Mouse (Mus musculus) heart, embryonic 13.5 days (tissue): Measurements from ENCODE around the gene Rnf2. TPM values are rescaled to one million over a fixed set of nuclear protein-coding genes. Genes with fewer than 3 reads are reported as not detected.

ENCODE experiments used
- ATAC-seq: fragments of 200-750 bp; cut with Nextera tagmentation; 2 replicates; pipeline ENCODE4 v1.8.0; 2017; ENCODE audit warnings: moderate TSS enrichment; ENCODE audit not compliant: insufficient number of reproducible peaks, low FRiP score, low TSS enrichment; ENCODE audit errors: extremely low read depth
- H3K27ac ChIP-seq: fragments of 300-500 bp; sonication (generic); replicated peaks from 2 replicates; pipeline ENCODE4 v1.5.1; 2015; ENCODE audit warnings: moderate library complexity, mild to moderate bottlenecking, inconsistent platforms
- H3K27me3 ChIP-seq: fragments of 300-500 bp; sonication (generic); replicated peaks from 2 replicates; pipeline ENCODE4 v1.6.1; 2015; ENCODE audit warnings: mild to moderate bottlenecking, inconsistent platforms
- H3K36me3 ChIP-seq: fragments of 300-500 bp; sonication (generic); 2 replicates; pipeline ENCODE4 v1.6.1; 2015; ENCODE audit warnings: mild to moderate bottlenecking, inconsistent platforms
- H3K4me1 ChIP-seq: fragments of 300-500 bp; sonication (generic); 2 replicates; pipeline ENCODE4 v1.6.1; 2015; ENCODE audit warnings: inconsistent platforms
- H3K4me2 ChIP-seq: fragments of 300-500 bp; sonication (generic); 2 replicates; pipeline ENCODE4 v1.6.1; 2015; ENCODE audit warnings: inconsistent platforms, mild to moderate bottlenecking, moderate library complexity
- H3K4me3 ChIP-seq: fragments of 300-500 bp; sonication (generic); 2 replicates; pipeline ENCODE4 v1.5.1; 2015; ENCODE audit warnings: moderate library complexity, mild to moderate bottlenecking, inconsistent platforms
- H3K9ac ChIP-seq: fragments of 300-500 bp; sonication (generic); 2 replicates; pipeline ENCODE4 v1.6.1; 2015; ENCODE audit warnings: inconsistent platforms, mild to moderate bottlenecking, moderate library complexity
- H3K9me3 ChIP-seq: fragments of 300-500 bp; sonication (generic); 2 replicates; pipeline ENCODE4 v1.6.1; 2016; ENCODE audit warnings: inconsistent platforms
- WGBS: fragments of 180-500 bp; shearing (Covaris S2); methylation state at CpG from one replicate; pipeline ENCODE4 v1.1.7; 2015; ENCODE audit warnings: mixed read lengths; 5-methylcytosine and 5-hydroxymethylcytosine counted together
- polyA plus RNA-seq: library from polyadenylated mRNA; unstranded; fragments of >200 nt; fragmentation: Nextera tagmentation; extraction: Ambion mirVana; gene quantifications from 2 replicates; pipeline ENCODE4 v1.2.1, GENCODE M21; 2015

Gene Rnf2
- polyA plus RNA-seq = 60.8 and 65.7 TPM in 2 replicates

DNA sequence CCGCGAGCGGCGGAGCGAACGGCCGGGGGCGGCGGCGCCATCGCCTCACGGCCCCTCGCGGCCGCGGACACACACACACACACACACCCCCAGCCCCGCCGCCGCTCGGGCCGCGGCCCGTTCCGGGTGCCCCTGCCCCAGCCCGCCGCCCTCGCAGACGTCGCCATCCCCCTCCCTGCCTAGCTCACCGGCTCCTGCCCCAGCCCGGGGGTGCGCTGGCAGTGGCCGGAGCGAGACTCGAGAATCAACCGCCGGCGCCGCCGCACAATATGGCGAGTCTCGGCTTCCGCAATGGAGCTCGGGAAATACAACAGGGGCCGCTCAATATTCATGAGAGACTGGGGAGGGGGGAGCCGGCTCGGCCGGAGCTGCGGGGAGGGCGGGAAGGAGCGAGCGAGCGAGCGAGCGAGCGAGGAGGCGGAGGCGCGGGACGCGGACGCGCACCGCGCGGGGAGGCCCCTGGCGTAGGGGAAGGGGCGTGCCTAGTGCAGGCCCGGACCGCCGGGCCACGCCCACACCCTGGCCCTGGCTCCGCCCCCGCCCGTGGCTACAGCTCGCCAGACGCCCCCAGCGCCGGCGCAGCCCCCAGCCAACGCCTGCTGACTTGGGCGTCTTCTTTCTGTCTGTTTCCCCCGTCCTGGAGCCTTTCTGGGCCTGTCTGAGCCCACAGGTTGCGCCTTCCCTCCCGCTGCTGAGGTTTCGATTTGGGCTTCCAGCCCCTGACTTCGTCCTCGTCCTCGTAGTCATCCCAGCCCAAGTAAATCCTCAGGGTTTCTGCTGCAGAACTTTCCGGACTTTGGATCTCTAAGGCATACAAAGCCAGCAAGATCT, at the start of gene Rnf2:
Gene Rnf2, minus strand, starts transcription at position 425 of the 831 bp plus-strand sequence.
- no peaks in the 10 kb centered on the region for H3K36me3 ChIP-seq
- peak within 1 kb of the TSS; percentile 76 for H3K4me2 ChIP-seq
- peaks cover 34% of the 10 kb centered on the region for H3K4me1 ChIP-seq
- no peaks in the 10 kb centered on the region for H3K27me3 ChIP-seq
- H3K9me3 ChIP-seq = no peaks in the 10 kb centered on the region
- ATAC-seq = peak; percentile 97
- peak within 1 kb of the TSS; percentile 99 for H3K9ac ChIP-seq
- under 1% methylated on average over 58 of the region's 90 CpGs for WGBS
- peak within 1 kb of the TSS; percentile 96 for H3K4me3 ChIP-seq
- peak within 1 kb of the TSS; percentile 99 for H3K27ac ChIP-seq

DNA sequence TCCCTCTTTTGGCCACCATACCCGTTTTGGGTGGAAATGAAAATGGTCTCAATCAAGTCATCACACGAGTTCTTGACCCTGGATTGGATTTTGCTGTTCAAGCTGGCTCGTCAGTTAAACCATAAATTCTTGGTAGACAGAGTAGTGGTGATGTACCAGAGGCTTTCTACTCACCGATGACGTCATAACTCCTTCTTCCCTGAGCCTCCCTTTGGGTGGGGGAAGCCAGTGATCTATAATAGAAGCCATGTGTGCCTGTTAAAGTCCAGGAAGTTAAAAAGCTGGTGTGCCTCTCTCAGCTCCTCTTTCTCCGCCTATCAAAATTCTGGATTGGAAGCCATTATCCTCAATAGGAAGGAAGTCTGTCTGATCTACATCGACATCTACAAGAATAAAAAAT, 49.0 kb upstream of the Rnf2 start:
- H3K36me3 ChIP-seq = no peaks in the 10 kb centered on the region
- no peak for ATAC-seq
- no peak overlapping the region for H3K4me2 ChIP-seq
- no peaks in the 10 kb centered on the region for H3K9me3 ChIP-seq
- WGBS = 68% methylated on average over 7 of the region's 7 CpGs
- H3K27ac ChIP-seq = no peak overlapping the region
- peaks cover 3% of the 10 kb centered on the region; the same call in 1 of the 2 replicates for H3K4me1 ChIP-seq
- H3K27me3 ChIP-seq = no peaks in the 10 kb centered on the region
- no peak overlapping the region for H3K4me3 ChIP-seq
- H3K9ac ChIP-seq = no peak overlapping the region

DNA sequence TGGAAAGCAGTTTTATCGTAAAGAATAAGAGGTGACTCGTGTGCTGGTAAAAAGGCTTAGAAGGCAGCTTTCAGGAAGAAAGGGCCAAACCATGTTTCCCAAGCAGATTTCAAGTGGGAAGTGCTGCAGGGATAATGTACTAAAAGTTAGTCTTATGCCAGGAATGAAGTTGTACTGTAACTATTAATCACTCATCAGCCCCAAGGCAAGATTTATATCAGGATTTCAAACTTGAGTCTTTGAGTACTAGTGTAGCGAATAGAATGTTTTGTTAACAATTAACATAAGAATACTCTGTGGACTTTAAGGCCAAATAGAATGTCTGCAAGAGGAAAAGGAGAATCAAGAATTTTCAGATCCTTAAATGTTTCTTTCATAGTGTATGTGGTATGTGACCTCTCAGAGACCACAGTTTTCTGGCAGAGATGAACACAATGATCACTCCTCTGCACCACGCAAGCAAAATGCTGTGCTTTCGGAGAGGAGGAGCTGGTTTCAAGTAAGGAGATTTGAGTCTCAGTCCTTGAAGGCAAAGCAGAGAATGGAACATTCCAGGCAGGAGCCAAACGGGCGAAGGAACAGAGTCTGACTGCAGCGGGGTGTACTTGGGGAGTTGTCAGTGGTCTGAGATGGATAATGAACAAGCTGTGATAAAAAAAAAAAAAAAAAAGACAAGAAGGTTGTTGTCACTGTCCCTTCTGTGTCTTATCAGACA, 48.3 kb upstream of the Rnf2 start:
- no peak for ATAC-seq
- Histone ChIP-seq H3K4me1 (peaks cover 3% of the 10 kb centered on the region; the same call in 1 of the 2 replicates), H3K4me3 (no peak overlapping the region), H3K9ac (no peak overlapping the region), H3K4me2 (no peak overlapping the region), H3K27me3 (no peaks in the 10 kb centered on the region), H3K36me3 (no peaks in the 10 kb centered on the region), H3K9me3 (no peaks in the 10 kb centered on the region), H3K27ac (no peak overlapping the region)
- WGBS = 60% methylated on average over 8 of the region's 8 CpGs

DNA sequence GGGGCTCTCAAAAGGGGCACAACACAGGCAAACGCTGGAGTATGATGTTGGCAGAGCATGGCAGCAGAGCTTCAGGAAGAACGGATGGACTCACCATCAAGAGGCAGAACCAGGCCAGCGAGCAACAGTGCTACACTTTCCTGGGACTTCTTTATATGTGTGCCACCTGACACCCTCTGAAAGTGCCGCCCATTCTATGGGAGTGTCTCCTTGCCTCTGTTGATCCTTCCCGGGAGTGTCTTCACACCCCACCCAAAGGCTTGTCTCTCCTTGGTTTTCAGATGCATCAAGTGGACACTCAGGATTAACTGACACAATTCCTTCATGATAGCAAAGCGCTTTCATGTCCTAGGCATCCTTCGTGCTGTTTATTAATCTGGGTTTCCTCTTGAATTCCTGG, 44.8 kb upstream of the Rnf2 start:
- no peaks in the 10 kb centered on the region for H3K27me3 ChIP-seq
- 75% methylated on average over 7 of the region's 7 CpGs for WGBS

DNA sequence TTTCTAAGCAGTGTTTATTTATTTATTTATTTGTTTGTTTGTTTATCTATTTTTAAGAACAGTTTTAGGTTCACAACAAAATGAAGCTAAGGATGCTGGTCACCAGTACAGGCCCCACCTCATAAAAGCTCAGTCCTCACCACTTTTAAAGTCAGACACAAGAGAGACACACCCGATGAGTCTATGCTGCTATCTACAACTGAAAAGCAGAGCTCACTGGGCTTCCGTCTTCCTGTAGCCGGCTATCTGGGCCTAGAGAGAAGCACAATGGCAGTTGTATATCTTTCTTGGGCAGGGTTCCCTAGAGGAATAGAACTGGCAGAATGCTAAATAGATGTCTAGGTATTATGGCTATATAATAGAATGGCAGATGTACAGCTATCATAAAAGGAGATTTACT, 43.8 kb upstream of the Rnf2 start:
- WGBS = 82% methylated on average over 3 of the region's 3 CpGs
- H3K4me3 ChIP-seq = no peak overlapping the region
- no peak for ATAC-seq
- H3K9me3 ChIP-seq = no peaks in the 10 kb centered on the region
- H3K9ac ChIP-seq = no peak overlapping the region
- H3K27ac ChIP-seq = no peak overlapping the region
- H3K36me3 ChIP-seq = no peaks in the 10 kb centered on the region
- H3K27me3 ChIP-seq = no peaks in the 10 kb centered on the region
- no peaks in the 10 kb centered on the region for H3K4me1 ChIP-seq
- H3K4me2 ChIP-seq = no peak overlapping the region

More for the DNA sequence above, 44.8 kb upstream of the Rnf2 start:
- H3K9me3 ChIP-seq = no peaks in the 10 kb centered on the region
- H3K27ac ChIP-seq = no peak overlapping the region
- no peak overlapping the region for H3K4me2 ChIP-seq
- H3K36me3 ChIP-seq = no peaks in the 10 kb centered on the region
- ATAC-seq = no peak
- H3K9ac ChIP-seq = no peak overlapping the region
- H3K4me1 ChIP-seq = no peaks in the 10 kb centered on the region
- no peak overlapping the region for H3K4me3 ChIP-seq

DNA sequence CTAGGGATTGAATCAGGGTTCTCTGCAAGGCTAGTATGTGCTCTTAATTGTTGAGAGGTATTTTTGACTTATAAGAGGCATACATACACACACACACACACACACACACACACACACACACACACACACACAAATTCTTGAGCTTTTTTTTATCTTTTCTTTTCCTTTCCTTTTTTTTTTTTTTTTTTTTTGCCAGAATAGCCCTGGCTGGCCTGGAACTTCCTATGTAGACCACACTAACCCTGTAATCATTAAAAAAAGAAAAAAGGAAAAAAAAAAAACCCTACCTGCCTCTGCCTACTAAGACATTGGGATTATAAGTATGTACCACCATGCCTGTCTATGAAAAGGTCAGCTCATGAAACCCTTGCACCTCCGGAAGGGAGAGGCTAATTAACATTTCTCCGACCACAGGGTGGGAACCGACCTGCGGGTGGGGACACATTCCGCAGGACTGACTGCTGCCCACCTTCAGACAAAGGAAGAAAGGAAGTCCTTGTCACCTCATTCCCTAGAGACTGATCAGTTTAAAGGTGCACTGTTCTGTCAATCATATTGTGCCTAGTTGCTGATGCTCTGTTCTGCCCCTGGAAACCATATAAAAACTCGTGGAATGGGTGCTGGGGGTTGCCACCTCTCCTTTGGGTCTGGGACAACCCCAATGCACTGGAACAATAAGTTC, 43.2 kb upstream of the Rnf2 start:
- no peak overlapping the region for H3K4me2 ChIP-seq
- H3K27me3 ChIP-seq = no peaks in the 10 kb centered on the region
- H3K9me3 ChIP-seq = no peaks in the 10 kb centered on the region
- H3K27ac ChIP-seq = no peak overlapping the region
- 68% methylated on average over 6 of the region's 6 CpGs for WGBS
- H3K4me3 ChIP-seq = no peak overlapping the region
- no peak for ATAC-seq
- no peaks in the 10 kb centered on the region for H3K4me1 ChIP-seq
- no peak overlapping the region for H3K9ac ChIP-seq
- no peaks in the 10 kb centered on the region for H3K36me3 ChIP-seq

DNA sequence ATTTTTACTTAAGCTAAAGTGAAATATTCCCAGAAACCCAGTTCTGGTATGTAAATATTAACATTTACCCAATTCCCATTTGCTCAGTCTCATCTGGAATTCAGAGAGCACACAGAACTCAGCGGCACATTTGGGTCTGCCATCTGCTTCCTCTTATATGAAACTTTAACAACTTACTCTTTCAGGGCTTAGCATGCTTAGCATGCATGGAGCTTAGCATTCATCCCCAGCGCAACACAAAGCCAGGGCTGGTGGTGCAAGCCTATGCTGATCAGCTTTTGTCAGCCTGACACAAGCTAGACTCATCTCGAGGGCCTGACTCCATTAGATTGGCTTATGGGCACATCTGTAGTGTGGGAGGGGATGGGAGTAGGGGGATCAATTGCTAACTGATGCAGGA, 25.9 kb upstream of the Rnf2 start:
- Histone ChIP-seq H3K27me3 (no peaks in the 10 kb centered on the region), H3K36me3 (no peaks in the 10 kb centered on the region), H3K4me2 (no peak overlapping the region), H3K4me1 (no peaks in the 10 kb centered on the region), H3K4me3 (no peak overlapping the region), H3K9me3 (peaks cover 2% of the 10 kb centered on the region; the same call in 1 of the 2 replicates), H3K27ac (no peak overlapping the region), H3K9ac (no peak overlapping the region)
- no peak for ATAC-seq
- WGBS = 67% methylated on average over 3 of the region's 3 CpGs

DNA sequence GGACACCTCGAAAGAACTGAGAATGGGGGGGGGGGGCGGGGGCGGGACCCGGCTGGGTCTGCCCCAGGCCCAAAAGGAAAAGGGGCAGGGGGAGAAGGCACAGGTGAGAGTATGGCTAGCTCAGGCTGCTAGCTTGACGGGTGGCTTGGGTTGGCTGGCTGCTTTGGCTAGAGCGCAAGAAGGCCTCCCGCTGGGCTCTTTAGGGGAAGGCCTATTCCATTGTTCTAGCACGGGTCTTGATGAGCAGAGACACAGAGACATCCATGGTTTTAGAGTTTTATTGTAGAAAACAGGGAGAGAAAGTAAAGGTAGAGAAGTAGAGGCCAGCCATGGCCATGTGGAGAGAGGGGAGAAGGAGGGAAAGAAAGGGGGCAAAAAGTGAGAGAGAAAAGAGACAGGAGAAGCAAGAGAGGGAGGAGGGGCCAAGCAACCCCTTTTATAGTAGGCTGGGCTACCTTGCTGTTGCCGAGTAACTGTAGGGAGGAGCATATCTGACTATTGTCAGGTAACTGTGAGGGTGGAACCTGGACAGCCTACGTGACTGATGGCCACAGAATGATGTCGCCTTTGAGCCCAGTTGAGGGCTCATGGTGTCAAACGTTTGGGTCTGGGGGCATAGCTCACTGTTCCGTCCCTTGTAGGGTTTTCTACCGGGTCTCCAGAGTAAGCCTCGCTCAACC, 17.0 kb upstream of the Rnf2 start:
- Histone ChIP-seq H3K4me1 (peaks cover 11% of the 10 kb centered on the region), H3K36me3 (no peaks in the 10 kb centered on the region), H3K27ac (no peak overlapping the region), H3K9ac (no peak overlapping the region), H3K27me3 (no peaks in the 10 kb centered on the region), H3K4me3 (no peak overlapping the region), H3K4me2 (no peak overlapping the region), H3K9me3 (no peaks in the 10 kb centered on the region; the same call in 1 of the 2 replicates)
- no peak for ATAC-seq
- 81% methylated on average over 12 of the region's 15 CpGs for WGBS

DNA sequence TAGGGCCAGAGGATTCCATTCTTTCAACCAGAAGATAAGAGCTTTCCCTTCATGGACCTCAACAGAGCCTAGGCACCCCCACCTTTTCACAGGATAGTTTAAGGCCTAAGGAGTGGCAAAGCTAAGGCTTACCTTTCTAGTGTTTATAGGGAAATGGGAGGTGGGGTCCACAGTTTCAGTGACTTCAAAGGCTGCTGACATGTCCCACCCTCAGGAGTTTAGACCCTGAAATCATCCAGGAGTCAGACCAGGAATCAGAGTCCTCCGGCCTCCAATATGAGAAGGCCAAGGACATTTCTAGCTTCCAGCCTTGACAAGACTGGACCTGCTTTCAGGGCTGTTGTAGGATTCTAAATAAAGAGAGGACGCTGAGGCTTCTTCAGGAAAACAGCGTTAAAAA, 16.1 kb upstream of the Rnf2 start:
- no peak for ATAC-seq
- Histone ChIP-seq H3K9me3 (no peaks in the 10 kb centered on the region), H3K9ac (no peak overlapping the region), H3K27ac (no peak overlapping the region), H3K36me3 (no peaks in the 10 kb centered on the region), H3K4me3 (no peak overlapping the region), H3K4me1 (peaks cover 11% of the 10 kb centered on the region), H3K27me3 (no peaks in the 10 kb centered on the region), H3K4me2 (no peak overlapping the region)
- 91% methylated on average over 3 of the region's 3 CpGs for WGBS

DNA sequence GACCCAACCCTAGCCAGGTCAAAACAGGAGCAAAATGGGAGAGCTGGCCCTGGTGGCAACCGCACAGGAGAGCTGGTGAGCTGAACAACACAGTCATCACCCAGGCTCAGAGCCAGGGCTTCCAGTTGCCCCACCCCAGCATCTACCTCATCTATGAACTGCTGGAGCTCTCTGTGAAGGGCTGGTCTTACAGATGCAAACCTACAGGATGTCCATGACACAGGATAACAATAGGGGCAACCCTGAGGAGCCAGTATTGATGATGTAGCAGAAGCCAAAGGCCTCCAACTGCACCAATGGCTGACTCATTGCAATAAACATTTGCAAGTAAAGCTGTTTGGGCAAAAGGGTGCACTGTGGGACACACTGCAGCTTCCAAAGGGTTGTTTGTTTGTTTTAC, 15.0 kb upstream of the Rnf2 start:
- Histone ChIP-seq H3K4me3 (no peak overlapping the region), H3K36me3 (no peaks in the 10 kb centered on the region), H3K4me1 (peaks cover 11% of the 10 kb centered on the region), H3K9ac (no peak overlapping the region), H3K27ac (no peak overlapping the region), H3K9me3 (no peaks in the 10 kb centered on the region), H3K4me2 (no peak overlapping the region), H3K27me3 (no peaks in the 10 kb centered on the region)
- ATAC-seq = no peak
- 82% methylated on average over 1 of the region's 1 CpGs for WGBS

DNA sequence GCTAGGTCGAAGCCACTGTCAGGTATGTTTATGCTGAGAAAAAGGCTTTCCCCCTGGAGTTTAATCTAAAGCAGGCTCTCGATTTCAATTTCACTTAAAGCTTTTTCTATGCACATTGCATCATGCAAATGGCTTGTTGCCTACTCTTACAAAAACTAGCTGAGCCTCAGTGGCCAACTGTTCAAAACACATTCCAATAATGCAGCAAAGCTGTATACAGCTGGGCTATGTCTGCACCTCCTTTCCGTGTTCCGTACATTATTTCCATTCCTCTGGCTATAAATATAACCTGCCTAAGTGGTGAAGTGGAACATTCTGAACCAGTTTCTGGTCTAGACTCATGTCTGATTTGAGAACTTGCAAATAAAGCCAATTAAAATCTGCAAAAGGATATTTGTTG, 13.4 kb upstream of the Rnf2 start:
- Histone ChIP-seq H3K4me3 (no peak overlapping the region), H3K9me3 (no peaks in the 10 kb centered on the region), H3K27me3 (no peaks in the 10 kb centered on the region), H3K27ac (peak overlapping the region; percentile 71), H3K36me3 (no peaks in the 10 kb centered on the region), H3K4me2 (no peak overlapping the region), H3K4me1 (peaks cover 11% of the 10 kb centered on the region), H3K9ac (no peak overlapping the region)
- WGBS = 46% methylated on average over 4 of the region's 4 CpGs
- ATAC-seq = no peak; the same call in 1 of the 2 replicates
